Mouse (Mus musculus): ENCODE measurements around the gene Gm10188. TPM values are rescaled to one million over a fixed set of nuclear protein-coding genes. Genes with fewer than 3 reads are reported as not detected.
A peak's percentile ranks its signal among the peaks of the same experiment; 100 is the strongest.

Gm10188 gene
- polyA plus RNA-seq, 1 experiment from 2014 or later = not detected

GRCm38 (mm10) chr1:132200562-132201510 is 28.7 kb downstream of the Gm10188 start:
- H3K4me3 ChIP-seq = no peak overlapping the region
- peaks cover 99% of the 10 kb centered on the region for H3K27me3 ChIP-seq (replicated peaks)
- no peak overlapping the region for H3K27ac ChIP-seq

GRCm38 (mm10) chr1:132199934-132200333 is 29.6 kb downstream of the Gm10188 start:
- 15% methylated on average over 12 of the region's 12 CpGs for WGBS (ENCODE audit: insufficient replicate concordance)
- Histone ChIP-seq H3K36me3 (no peaks in the 10 kb centered on the region), H3K4me2 (peak overlapping the region; percentile 31), H3K27ac (no peak overlapping the region), H3K9me3 (replicated peaks) (no peaks in the 10 kb centered on the region), H3K4me3 (no peak overlapping the region), H3K27me3 (replicated peaks) (peaks cover 99% of the 10 kb centered on the region), H3K4me1 (0 out of 2 replicates have a peak, but pooled peaks cover 6% of the 10 kb centered on the region), H3K9ac (no peak overlapping the region)
- no peak for ATAC-seq

More at GRCm38 (mm10) chr1:132200562-132201510, 28.7 kb downstream of the Gm10188 start:
- Histone ChIP-seq H3K9me3 (replicated peaks) (no peaks in the 10 kb centered on the region), H3K36me3 (no peaks in the 10 kb centered on the region), H3K4me2 (peak overlapping the region; percentile 31), H3K9ac (no peak overlapping the region), H3K4me1 (0 out of 2 replicates have a peak, but pooled peaks cover 6% of the 10 kb centered on the region)
- ATAC-seq = no peak
- 40% methylated on average over 11 of the region's 11 CpGs for WGBS (ENCODE audit: insufficient replicate concordance)

GRCm38 (mm10) chr1:132199244-132199643 is 30.3 kb downstream of the Gm10188 start:
- Histone ChIP-seq H3K27me3 (replicated peaks) (peaks cover 99% of the 10 kb centered on the region), H3K4me3 (no peak overlapping the region), H3K9me3 (replicated peaks) (no peaks in the 10 kb centered on the region), H3K9ac (no peak overlapping the region), H3K36me3 (no peaks in the 10 kb centered on the region), H3K4me2 (no peak overlapping the region), H3K4me1 (0 out of 2 replicates have a peak, but pooled peaks cover 6% of the 10 kb centered on the region), H3K27ac (no peak overlapping the region)
- WGBS (ENCODE audit: insufficient replicate concordance) = 65% methylated on average over 6 of the region's 6 CpGs
- no peak for ATAC-seq

- ATAC-seq = no peak
- WGBS (ENCODE audit: insufficient replicate concordance) = 72% methylated on average over 16 of the region's 16 CpGs
- Histone ChIP-seq H3K4me3 (no peak overlapping the region), H3K4me2 (no peak overlapping the region), H3K36me3 (no peaks in the 10 kb centered on the region), H3K9me3 (replicated peaks) (no peaks in the 10 kb centered on the region), H3K9ac (no peak overlapping the region), H3K27me3 (replicated peaks) (peaks cover 99% of the 10 kb centered on the region), H3K4me1 (0 out of 2 replicates have a peak, but pooled peaks cover 6% of the 10 kb centered on the region), H3K27ac (no peak overlapping the region)
Measured at GRCm38 (mm10) chr1:132198401-132199071, 31.0 kb downstream of the Gm10188 start.

GRCm38 (mm10) chr1:132197666-132198065 is 31.9 kb downstream of the Gm10188 start:
- ATAC-seq = no peak
- H3K27me3 ChIP-seq (replicated peaks) = peaks cover 99% of the 10 kb centered on the region
- H3K27ac ChIP-seq = no peak overlapping the region
- no peak overlapping the region for H3K4me2 ChIP-seq
- H3K4me1 ChIP-seq = 0 out of 2 replicates have a peak, but pooled peaks cover 6% of the 10 kb centered on the region
- H3K36me3 ChIP-seq = no peaks in the 10 kb centered on the region
- WGBS (ENCODE audit: insufficient replicate concordance) = 22% methylated on average over 9 of the region's 9 CpGs
- no peak overlapping the region for H3K4me3 ChIP-seq
- no peak overlapping the region for H3K9ac ChIP-seq
- H3K9me3 ChIP-seq (replicated peaks) = no peaks in the 10 kb centered on the region

- ATAC-seq = no peak
- 36% methylated on average over 7 of the region's 7 CpGs for WGBS (ENCODE audit: insufficient replicate concordance)
- H3K4me1 ChIP-seq = 0 out of 2 replicates have a peak, but pooled peaks cover 10% of the 10 kb centered on the region
- no peak overlapping the region for H3K27ac ChIP-seq
- H3K4me2 ChIP-seq = no peak overlapping the region
- no peaks in the 10 kb centered on the region for H3K9me3 ChIP-seq (replicated peaks)
- peaks cover 100% of the 10 kb centered on the region for H3K27me3 ChIP-seq (replicated peaks)
- H3K9ac ChIP-seq = no peak overlapping the region
- no peak overlapping the region for H3K4me3 ChIP-seq
- H3K36me3 ChIP-seq = no peaks in the 10 kb centered on the region
Measured at GRCm38 (mm10) chr1:132196337-132196736, 33.2 kb downstream of the Gm10188 start.

- H3K4me2 ChIP-seq = no peak overlapping the region
- H3K9ac ChIP-seq = no peak overlapping the region
- no peak overlapping the region for H3K4me3 ChIP-seq
- H3K36me3 ChIP-seq = no peaks in the 10 kb centered on the region
- 41% methylated on average over 5 of the region's 5 CpGs for WGBS (ENCODE audit: insufficient replicate concordance)
- peaks cover 100% of the 10 kb centered on the region for H3K27me3 ChIP-seq (replicated peaks)
- H3K9me3 ChIP-seq (replicated peaks) = no peaks in the 10 kb centered on the region
- no peak overlapping the region for H3K27ac ChIP-seq
- peaks cover 12% of the 10 kb centered on the region; the same call in 1 of the 2 replicates for H3K4me1 ChIP-seq
- no peak for ATAC-seq
Measured at GRCm38 (mm10) chr1:132195681-132196080, 33.9 kb downstream of the Gm10188 start.

GRCm38 (mm10) chr1:132195100-132195499 is 34.5 kb downstream of the Gm10188 start:
- H3K4me1 ChIP-seq = peaks cover 15% of the 10 kb centered on the region; the same call in 1 of the 2 replicates
- H3K9me3 ChIP-seq (replicated peaks) = no peaks in the 10 kb centered on the region
- WGBS (ENCODE audit: insufficient replicate concordance) = 55% methylated on average over 9 of the region's 9 CpGs
- no peak overlapping the region for H3K4me3 ChIP-seq
- peaks cover 100% of the 10 kb centered on the region for H3K27me3 ChIP-seq (replicated peaks)
- H3K27ac ChIP-seq = no peak overlapping the region
- no peak overlapping the region for H3K4me2 ChIP-seq
- no peaks in the 10 kb centered on the region for H3K36me3 ChIP-seq
- no peak overlapping the region for H3K9ac ChIP-seq
- no peak for ATAC-seq

- Histone ChIP-seq H3K4me3 (no peak overlapping the region), H3K27me3 (replicated peaks) (peaks cover 100% of the 10 kb centered on the region), H3K9me3 (replicated peaks) (no peaks in the 10 kb centered on the region), H3K36me3 (no peaks in the 10 kb centered on the region), H3K9ac (no peak overlapping the region), H3K27ac (no peak overlapping the region), H3K4me1 (peaks cover 17% of the 10 kb centered on the region; the same call in 1 of the 2 replicates), H3K4me2 (no peak overlapping the region)
- no peak for ATAC-seq
- WGBS (ENCODE audit: insufficient replicate concordance) = 46% methylated on average over 3 of the region's 3 CpGs
Measured at GRCm38 (mm10) chr1:132194624-132195023, 34.9 kb downstream of the Gm10188 start.

GRCm38 (mm10) chr1:132193806-132194205 is 35.8 kb downstream of the Gm10188 start:
- ATAC-seq = no peak
- Histone ChIP-seq H3K4me2 (no peak overlapping the region), H3K4me3 (no peak overlapping the region), H3K9ac (no peak overlapping the region), H3K27ac (no peak overlapping the region), H3K4me1 (peaks cover 17% of the 10 kb centered on the region; the same call in 1 of the 2 replicates), H3K36me3 (no peaks in the 10 kb centered on the region), H3K9me3 (replicated peaks) (no peaks in the 10 kb centered on the region), H3K27me3 (replicated peaks) (peaks cover 100% of the 10 kb centered on the region)
- 42% methylated on average over 3 of the region's 3 CpGs for WGBS (ENCODE audit: insufficient replicate concordance)

- ATAC-seq = no peak
- Histone ChIP-seq H3K4me3 (no peak overlapping the region), H3K4me2 (no peak overlapping the region), H3K27ac (no peak overlapping the region), H3K27me3 (replicated peaks) (peaks cover 100% of the 10 kb centered on the region), H3K4me1 (peaks cover 17% of the 10 kb centered on the region; the same call in 1 of the 2 replicates), H3K9me3 (replicated peaks) (no peaks in the 10 kb centered on the region), H3K9ac (no peak overlapping the region), H3K36me3 (no peaks in the 10 kb centered on the region)
- WGBS (ENCODE audit: insufficient replicate concordance) = 10% methylated on average over 16 of the region's 16 CpGs
Measured at GRCm38 (mm10) chr1:132191786-132192680, 37.5 kb downstream of the Gm10188 start.

All from liver, embryonic 12.5 days (tissue).